Mouse (Mus musculus) embryonic facial prominence, embryonic 11.5 days (tissue): ENCODE data around the gene Nup93. TPM values are rescaled to one million over a fixed set of nuclear protein-coding genes. Genes with fewer than 3 reads are reported as not detected.

ENCODE experiments used
- ATAC-seq: fragments of 200-750 bp; cut with Nextera tagmentation; replicated peaks from 2 replicates; pipeline ENCODE4 v1.8.0; 2017; ENCODE audit warnings: low read depth; ENCODE audit not compliant: insufficient number of reproducible peaks, low FRiP score, low TSS enrichment
- DNase-seq: peaks from one replicate; pipeline ENCODE4 v3.0.0-alpha.2; 2015; ENCODE audit warnings: low spot score
- H3K27ac ChIP-seq: fragments of 300-500 bp; sonication (generic); replicated peaks from 2 replicates; pipeline ENCODE4 v1.5.1; 2014; ENCODE audit warnings: mild to moderate bottlenecking, low read depth, low read length, control low read depth
- H3K27me3 ChIP-seq: fragments of 300-500 bp; sonication (generic); 2 replicates; pipeline ENCODE4 v1.6.1; 2014; ENCODE audit warnings: mild to moderate bottlenecking, low read length, moderate library complexity, mixed read lengths; ENCODE audit not compliant: control insufficient read depth, insufficient read depth
- H3K36me3 ChIP-seq: fragments of 300-500 bp; sonication (generic); replicated peaks from 2 replicates; pipeline ENCODE4 v1.6.1; 2014; ENCODE audit warnings: low read depth, mild to moderate bottlenecking, low read length, moderate library complexity, mixed read lengths; ENCODE audit not compliant: control insufficient read depth, insufficient read depth
- H3K4me1 ChIP-seq: fragments of 300-500 bp; sonication (generic); 2 replicates; pipeline ENCODE4 v1.6.1; 2014; ENCODE audit warnings: low read length, mixed read lengths; ENCODE audit not compliant: control insufficient read depth, insufficient read depth
- H3K4me2 ChIP-seq: fragments of 300-500 bp; sonication (generic); 2 replicates; pipeline ENCODE4 v1.6.1; 2014; ENCODE audit warnings: low read depth, mild to moderate bottlenecking, control low read depth, low read length, moderate library complexity
- H3K4me3 ChIP-seq: fragments of 300-500 bp; sonication (generic); 2 replicates; pipeline ENCODE4 v1.5.1; 2014; ENCODE audit warnings: low read depth, low read length, control low read depth
- H3K9ac ChIP-seq: fragments of 300-500 bp; sonication (generic); replicated peaks from 2 replicates; pipeline ENCODE4 v1.6.1; 2014; ENCODE audit warnings: mild to moderate bottlenecking, control low read depth, low read length
- H3K9me3 ChIP-seq: fragments of 300-500 bp; sonication (generic); replicated peaks from 2 replicates; pipeline ENCODE4 v1.6.1; 2016; ENCODE audit warnings: mild to moderate bottlenecking, low read length, inconsistent platforms, mixed read lengths; ENCODE audit not compliant: control insufficient read depth
- WGBS: fragments of 180-500 bp; shearing (Covaris S2); extraction: QIAGEN DNeasy Blood & Tissue Kit; methylation state at CpG from one replicate; pipeline ENCODE4 v1.1.7; 2014; 5-methylcytosine and 5-hydroxymethylcytosine counted together
- polyA plus RNA-seq: library from polyadenylated mRNA; unstranded; fragments of >200 nt; fragmentation: Nextera tagmentation; extraction: Ambion mirVana; gene quantifications from 2 replicates; pipeline ENCODE4 v1.2.1, GENCODE M21; 2014

The Nup93 gene
- polyA plus RNA-seq, 1 experiment from 2014 or later = 132 TPM

DNA sequence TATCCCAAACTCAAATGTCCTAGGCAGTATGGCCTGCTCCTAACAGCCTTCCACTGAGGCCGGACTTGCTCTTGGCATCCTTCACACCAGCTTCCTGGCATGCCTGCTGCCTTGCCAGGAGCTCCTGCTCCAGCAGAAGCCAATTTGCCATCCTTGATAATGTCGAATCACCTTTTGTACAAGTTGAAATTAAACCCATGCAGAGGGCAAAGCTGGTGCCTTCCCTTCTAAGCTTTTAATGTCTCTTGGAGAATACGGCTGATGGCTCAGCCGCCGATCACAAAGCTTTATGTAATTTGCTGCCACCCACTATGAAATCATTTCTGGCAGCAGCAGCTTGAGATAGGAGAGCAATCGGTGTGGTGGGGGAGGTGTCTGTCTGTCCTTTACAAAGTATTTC, 4.7 kb upstream of the Nup93 start:
- Histone ChIP-seq H3K36me3 (no peaks in the 10 kb centered on the region), H3K4me1 (no peaks in the 10 kb centered on the region), H3K4me2 (no peak overlapping the region), H3K9ac (no peak overlapping the region), H3K27ac (no peak overlapping the region), H3K27me3 (no peaks in the 10 kb centered on the region), H3K9me3 (no peaks in the 10 kb centered on the region), H3K4me3 (no peak overlapping the region)
- DNase-seq (no peak), ATAC-seq (no peak)
- 84% methylated on average over 6 of the region's 6 CpGs for WGBS

DNA sequence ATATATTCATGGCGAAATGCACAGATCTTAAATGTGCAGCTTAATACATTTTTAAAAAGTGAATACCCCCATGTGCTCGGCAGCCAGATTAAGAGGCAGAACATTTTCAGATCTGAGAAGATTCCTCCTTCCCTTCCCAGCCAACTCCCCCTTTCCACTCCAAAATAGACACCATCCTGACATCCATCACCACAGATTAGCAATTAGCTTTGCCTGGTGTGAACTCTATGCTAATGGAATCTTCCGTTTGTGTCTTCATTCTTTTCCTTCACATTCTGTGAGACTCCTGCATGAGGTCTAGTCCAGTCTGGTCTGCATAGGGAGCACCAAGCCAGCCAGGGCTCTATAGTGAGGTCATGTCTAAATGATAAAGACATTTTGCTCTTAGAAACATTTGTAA, 4.1 kb upstream of the Nup93 start:
- Histone ChIP-seq H3K36me3 (no peaks in the 10 kb centered on the region), H3K9me3 (no peaks in the 10 kb centered on the region), H3K4me1 (no peaks in the 10 kb centered on the region), H3K9ac (no peak overlapping the region), H3K27me3 (no peaks in the 10 kb centered on the region), H3K27ac (no peak overlapping the region), H3K4me2 (no peak overlapping the region), H3K4me3 (no peak overlapping the region)
- ATAC-seq (no peak), DNase-seq (no peak)
- 69% methylated on average over 3 of the region's 3 CpGs for WGBS

DNA sequence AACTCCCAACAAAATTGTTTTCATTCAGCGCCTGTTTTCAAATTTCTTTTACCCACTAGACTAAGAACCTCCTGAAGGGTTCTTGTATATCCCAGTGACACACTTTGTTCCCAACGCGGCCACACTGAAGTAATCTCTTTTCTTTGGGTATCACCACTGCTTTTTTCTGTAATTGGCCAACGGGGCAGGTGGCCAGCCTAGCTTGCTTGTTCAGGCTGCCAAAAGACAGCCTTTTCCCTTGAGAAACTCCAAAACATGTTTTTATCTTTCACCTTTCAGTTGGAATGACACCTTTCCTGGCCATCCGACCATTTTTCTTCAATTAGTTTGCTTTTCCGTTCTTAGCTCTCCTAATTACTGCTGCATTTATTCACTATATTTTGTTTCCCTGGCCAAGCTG, 545 bp upstream of the Nup93 start:
- Histone ChIP-seq H3K27ac (no peak overlapping the region), H3K36me3 (no peaks in the 10 kb centered on the region), H3K4me3 (peak overlapping the region; percentile 78; the same call in 1 of the 2 replicates), H3K4me2 (peak overlapping the region; percentile 84), H3K27me3 (no peaks in the 10 kb centered on the region), H3K9ac (no peak overlapping the region; the same call in 1 of the 2 replicates), H3K4me1 (no peaks in the 10 kb centered on the region), H3K9me3 (no peaks in the 10 kb centered on the region)
- DNase-seq (no peak), ATAC-seq (no peak)
- 65% methylated on average over 6 of the region's 6 CpGs for WGBS

DNA sequence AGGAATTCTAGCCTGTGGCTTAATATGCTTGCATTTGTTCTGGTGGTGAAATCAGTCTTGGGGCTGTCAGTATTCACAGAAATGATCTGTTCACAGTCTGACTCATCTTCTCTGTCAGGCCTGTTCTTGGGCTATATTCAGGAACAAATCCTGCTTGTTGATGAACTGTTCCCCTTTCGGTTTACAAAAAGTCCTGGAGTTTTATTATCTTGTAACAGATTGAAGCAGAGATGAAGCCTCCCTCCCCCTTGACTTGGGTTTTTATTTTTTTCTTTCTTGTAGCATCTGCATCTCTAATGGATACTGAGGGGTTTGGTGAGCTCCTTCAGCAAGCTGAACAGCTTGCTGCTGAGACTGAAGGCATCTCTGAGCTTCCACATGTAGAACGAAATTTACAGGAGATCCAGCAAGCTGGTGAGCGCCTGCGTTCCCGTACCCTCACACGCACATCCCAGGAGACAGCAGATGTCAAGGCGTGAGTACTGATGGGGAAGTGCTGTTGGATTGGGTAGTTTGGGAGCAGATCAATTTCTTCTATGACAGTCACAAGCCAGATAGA, 13.1 kb downstream of the Nup93 start:
- H3K4me3 ChIP-seq = no peak overlapping the region
- ATAC-seq (no peak), DNase-seq (no peak)
- WGBS = 90% methylated on average over 7 of the region's 7 CpGs
- H3K9ac ChIP-seq = no peak overlapping the region
- H3K4me1 ChIP-seq = no peaks in the 10 kb centered on the region
- H3K27me3 ChIP-seq = no peaks in the 10 kb centered on the region
- H3K27ac ChIP-seq = no peak overlapping the region
- 0 out of 2 replicates have a peak, but pooled peaks cover 2% of the 10 kb centered on the region for H3K36me3 ChIP-seq
- H3K4me2 ChIP-seq = no peak overlapping the region
- no peaks in the 10 kb centered on the region for H3K9me3 ChIP-seq

DNA sequence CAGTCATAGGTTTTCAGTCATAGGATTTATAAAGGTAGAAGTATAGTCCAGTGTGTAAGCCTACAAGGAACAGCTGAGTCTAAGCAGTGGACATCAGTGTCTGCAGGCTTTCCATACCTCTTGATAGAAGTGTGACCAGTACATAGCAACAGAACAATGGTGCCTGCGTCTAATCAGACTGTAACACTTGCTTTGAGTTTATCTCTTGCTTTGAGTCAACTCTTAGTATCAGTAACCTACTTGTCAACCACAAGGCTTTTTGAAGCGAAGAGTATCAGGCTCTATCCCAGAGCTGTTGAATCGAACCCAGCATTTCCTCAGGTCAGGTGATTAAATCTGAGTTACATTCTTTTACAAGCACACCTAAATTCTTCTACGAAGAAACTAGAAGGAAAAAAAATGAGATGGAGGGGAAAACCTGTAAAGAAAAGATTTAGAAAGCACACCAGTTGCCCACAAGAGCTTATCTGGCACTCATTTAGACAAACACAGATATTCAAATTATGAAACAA, 25.9 kb downstream of the Nup93 start:
- DNase-seq (no peak), ATAC-seq (no peak)
- Histone ChIP-seq H3K4me2 (no peak overlapping the region), H3K4me1 (no peaks in the 10 kb centered on the region), H3K9me3 (no peaks in the 10 kb centered on the region), H3K27me3 (no peaks in the 10 kb centered on the region), H3K9ac (no peak overlapping the region), H3K36me3 (no peaks in the 10 kb centered on the region; the same call in 1 of the 2 replicates), H3K4me3 (no peak overlapping the region), H3K27ac (no peak overlapping the region)
- WGBS = 91% methylated on average over 4 of the region's 4 CpGs

DNA sequence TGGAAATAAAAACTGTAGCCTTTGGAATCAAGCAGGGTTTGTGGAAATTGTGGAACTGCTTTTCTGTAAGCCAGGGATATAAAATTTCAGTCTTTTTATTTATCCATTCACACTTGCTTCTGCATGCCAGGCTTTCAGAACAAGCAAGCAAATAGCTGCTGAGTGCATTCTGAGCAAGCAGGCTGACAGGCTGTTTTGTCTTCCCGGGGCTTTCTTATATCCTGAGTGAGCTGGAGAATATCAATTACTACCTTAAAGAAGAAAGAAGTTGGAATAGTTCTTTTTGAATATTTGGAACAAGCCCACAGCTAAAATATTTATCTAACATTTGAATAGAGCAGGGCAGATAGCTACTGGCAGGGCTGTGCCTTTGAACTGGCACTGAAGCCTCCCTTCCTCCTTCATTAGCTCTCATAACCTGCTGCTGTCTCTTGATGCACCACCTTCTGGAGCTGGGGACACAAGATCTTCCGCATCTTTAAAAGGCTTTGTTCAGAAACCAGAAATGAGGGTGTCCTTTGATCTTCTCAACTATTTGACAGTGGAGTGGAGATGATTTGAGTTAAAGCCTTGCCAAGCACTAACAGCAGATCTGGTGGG, 35.6 kb downstream of the Nup93 start:
- no peak for DNase-seq
- no peaks in the 10 kb centered on the region for H3K9me3 ChIP-seq
- no peak overlapping the region for H3K4me3 ChIP-seq
- WGBS = 74% methylated on average over 2 of the region's 2 CpGs
- H3K27me3 ChIP-seq = no peaks in the 10 kb centered on the region
- H3K4me2 ChIP-seq = no peak overlapping the region
- ATAC-seq = no peak
- no peak overlapping the region for H3K27ac ChIP-seq
- H3K36me3 ChIP-seq = no peaks in the 10 kb centered on the region
- H3K9ac ChIP-seq = no peak overlapping the region
- H3K4me1 ChIP-seq = no peaks in the 10 kb centered on the region

DNA sequence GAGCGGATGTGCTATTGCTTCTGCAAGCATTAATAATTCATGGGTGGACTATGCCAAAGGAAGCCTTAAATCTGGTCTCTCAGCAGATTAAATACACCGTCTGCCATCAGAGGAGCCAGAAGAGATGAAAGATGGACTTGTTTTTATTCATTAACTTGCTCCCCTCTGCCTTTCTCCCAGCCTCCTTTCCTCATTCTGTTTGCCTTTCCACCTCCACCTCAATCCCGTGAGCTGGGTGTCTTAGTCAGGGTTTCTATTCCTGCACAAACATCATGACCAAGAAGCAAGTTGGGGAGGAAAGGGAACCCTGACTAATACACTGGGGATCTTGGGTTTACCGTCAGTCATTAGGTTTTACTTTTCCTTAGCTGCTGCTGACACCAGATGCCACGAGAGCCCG, 44.5 kb downstream of the Nup93 start:
- WGBS = 89% methylated on average over 6 of the region's 6 CpGs
- no peak overlapping the region for H3K4me2 ChIP-seq
- H3K36me3 ChIP-seq = no peaks in the 10 kb centered on the region
- ATAC-seq (no peak), DNase-seq (no peak)
- H3K4me1 ChIP-seq = no peaks in the 10 kb centered on the region
- H3K9ac ChIP-seq = no peak overlapping the region
- H3K27me3 ChIP-seq = no peaks in the 10 kb centered on the region
- H3K9me3 ChIP-seq = no peaks in the 10 kb centered on the region
- H3K4me3 ChIP-seq = no peak overlapping the region
- H3K27ac ChIP-seq = no peak overlapping the region

DNA sequence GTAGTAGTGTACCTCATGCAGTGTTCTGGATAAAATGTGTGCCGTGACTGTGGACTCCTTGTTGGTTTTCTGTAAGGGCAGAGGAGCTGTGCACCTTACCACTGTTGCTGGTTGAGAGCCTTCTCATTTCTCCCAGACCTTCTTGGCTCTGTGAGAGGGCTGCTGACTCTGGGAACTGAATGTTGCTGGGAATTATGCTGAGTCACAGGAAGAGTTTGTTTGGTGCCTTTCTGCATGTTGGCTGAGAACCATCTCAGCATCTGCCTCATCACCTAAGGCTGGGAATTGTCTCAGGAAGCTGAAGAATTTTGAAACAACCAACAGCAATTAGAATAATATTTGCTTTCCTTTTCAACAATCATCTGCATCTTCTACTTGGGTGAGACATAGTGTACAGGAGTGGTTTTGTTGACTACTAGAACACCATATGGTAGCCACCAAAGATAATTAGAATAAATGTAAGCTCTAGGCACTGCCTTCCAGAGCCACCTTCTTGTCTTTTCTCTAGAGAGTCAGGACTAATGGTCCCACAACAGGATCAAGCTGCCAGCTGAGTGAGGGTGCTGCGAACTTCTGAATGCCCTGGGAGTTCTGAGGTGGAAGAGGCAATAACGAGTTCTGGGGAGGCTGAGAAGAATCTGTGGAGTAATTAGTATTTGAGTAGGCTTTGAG, 48.4 kb downstream of the Nup93 start:
- no peak overlapping the region for H3K4me3 ChIP-seq
- no peak overlapping the region for H3K4me2 ChIP-seq
- no peak overlapping the region for H3K9ac ChIP-seq
- no peaks in the 10 kb centered on the region for H3K27me3 ChIP-seq
- no peak for DNase-seq
- WGBS = 79% methylated on average over 3 of the region's 3 CpGs
- H3K4me1 ChIP-seq = no peaks in the 10 kb centered on the region; the same call in 1 of the 2 replicates
- H3K27ac ChIP-seq = no peak overlapping the region
- H3K9me3 ChIP-seq = no peaks in the 10 kb centered on the region
- no peak for ATAC-seq
- no peaks in the 10 kb centered on the region for H3K36me3 ChIP-seq
